Mouse (Mus musculus) embryonic facial prominence, embryonic 14.5 days (tissue): ENCODE data around the gene Tbc1d9. TPM values are rescaled to one million over a fixed set of nuclear protein-coding genes. Genes with fewer than 3 reads are reported as not detected.

ENCODE experiments used
- ATAC-seq: fragments of 200-750 bp; cut with Nextera tagmentation; 2 replicates; pipeline ENCODE4 v1.8.0; 2017; ENCODE audit warnings: low read depth, moderate number of reproducible peaks, moderate TSS enrichment
- DNase-seq: peaks from one replicate; pipeline ENCODE4 v3.0.0-alpha.2; 2015; ENCODE audit warnings: low spot score
- H3K27ac ChIP-seq: fragments of 300-500 bp; sonication (generic); replicated peaks from 2 replicates; pipeline ENCODE4 v1.5.1; 2014; ENCODE audit warnings: low read depth, mild to moderate bottlenecking, low read length, moderate library complexity
- H3K27me3 ChIP-seq: fragments of 300-500 bp; sonication (generic); replicated peaks from 2 replicates; pipeline ENCODE4 v1.6.1; 2014; ENCODE audit warnings: low read length; ENCODE audit not compliant: control insufficient read depth, insufficient read depth
- H3K36me3 ChIP-seq: fragments of 300-500 bp; sonication (generic); 2 replicates; pipeline ENCODE4 v1.6.1; 2014; ENCODE audit warnings: low read length, mixed read lengths; ENCODE audit not compliant: control insufficient read depth, insufficient read depth
- H3K4me1 ChIP-seq: fragments of 300-500 bp; sonication (generic); 2 replicates; pipeline ENCODE4 v1.6.1; 2014; ENCODE audit warnings: antibody characterized with exemption, low read length; ENCODE audit not compliant: control insufficient read depth, insufficient read depth
- H3K4me2 ChIP-seq: fragments of 300-500 bp; sonication (generic); 2 replicates; pipeline ENCODE4 v1.6.1; 2014; ENCODE audit warnings: low read depth, mild to moderate bottlenecking, low read length, moderate library complexity, mixed read lengths
- H3K4me3 ChIP-seq: fragments of 300-500 bp; sonication (generic); 2 replicates; pipeline ENCODE4 v1.5.1; 2014; ENCODE audit warnings: low read depth, mild to moderate bottlenecking, low read length
- H3K9ac ChIP-seq: fragments of 300-500 bp; sonication (generic); 2 replicates; pipeline ENCODE4 v1.6.1; 2014; ENCODE audit warnings: low read depth, mild to moderate bottlenecking, low read length, moderate library complexity, mixed read lengths
- H3K9me3 ChIP-seq: fragments of 300-500 bp; sonication (generic); 2 replicates; pipeline ENCODE4 v1.6.1; 2016; ENCODE audit warnings: low read length; ENCODE audit not compliant: control insufficient read depth
- WGBS: fragments of 180-500 bp; shearing (Covaris S2); extraction: QIAGEN DNeasy Blood & Tissue Kit; methylation state at CpG from one replicate; pipeline ENCODE4 v1.1.7; 2014; 5-methylcytosine and 5-hydroxymethylcytosine counted together
- polyA plus RNA-seq: library from polyadenylated mRNA; unstranded; fragments of >200 nt; fragmentation: Nextera tagmentation; extraction: Ambion mirVana; gene quantifications from 2 replicates; pipeline ENCODE4 v1.2.1, GENCODE M21; 2014

Tbc1d9 gene
- polyA plus RNA-seq, 1 experiment from 2014 or later: 2.8 TPM

- Histone ChIP-seq H3K27ac (no peak overlapping the region), H3K27me3 (no peaks in the 10 kb centered on the region), H3K36me3 (0 out of 2 replicates have a peak, but pooled peaks cover 7% of the 10 kb centered on the region), H3K4me1 (no peaks in the 10 kb centered on the region), H3K9ac (no peak overlapping the region), H3K9me3 (no peaks in the 10 kb centered on the region), H3K4me2 (no peak overlapping the region), H3K4me3 (no peak overlapping the region)
- WGBS: 67% methylated on average over 16 of the region's 16 CpGs
- DNase-seq (peak; percentile 70), ATAC-seq (peak; percentile 89)
These were observed 95.5 kb downstream of the Tbc1d9 start for GRCm38 (mm10) chr8:83260418-83261215.

- peaks cover 6% of the 10 kb centered on the region for H3K36me3 ChIP-seq
- H3K27ac ChIP-seq: no peak overlapping the region
- no peaks in the 10 kb centered on the region for H3K4me1 ChIP-seq
- no peak overlapping the region for H3K9ac ChIP-seq
- ATAC-seq (no peak), DNase-seq (no peak)
- WGBS: 94% methylated on average over 14 of the region's 14 CpGs
- no peaks in the 10 kb centered on the region for H3K9me3 ChIP-seq
- no peak overlapping the region for H3K4me2 ChIP-seq
- no peak overlapping the region for H3K4me3 ChIP-seq
- H3K27me3 ChIP-seq: no peaks in the 10 kb centered on the region
These were observed 106.0 kb downstream of the Tbc1d9 start for GRCm38 (mm10) chr8:83271172-83271571.

GRCm38 (mm10) chr8:83272464-83272863 lies 107.3 kb downstream of the Tbc1d9 start:
- Histone ChIP-seq H3K4me3 (no peak overlapping the region), H3K36me3 (0 out of 2 replicates have a peak, but pooled peaks cover 5% of the 10 kb centered on the region), H3K27ac (no peak overlapping the region), H3K9ac (no peak overlapping the region), H3K9me3 (no peaks in the 10 kb centered on the region), H3K27me3 (no peaks in the 10 kb centered on the region), H3K4me2 (no peak overlapping the region), H3K4me1 (no peaks in the 10 kb centered on the region)
- ATAC-seq (no peak), DNase-seq (no peak)
- 67% methylated on average over 10 of the region's 10 CpGs for WGBS

DNA sequence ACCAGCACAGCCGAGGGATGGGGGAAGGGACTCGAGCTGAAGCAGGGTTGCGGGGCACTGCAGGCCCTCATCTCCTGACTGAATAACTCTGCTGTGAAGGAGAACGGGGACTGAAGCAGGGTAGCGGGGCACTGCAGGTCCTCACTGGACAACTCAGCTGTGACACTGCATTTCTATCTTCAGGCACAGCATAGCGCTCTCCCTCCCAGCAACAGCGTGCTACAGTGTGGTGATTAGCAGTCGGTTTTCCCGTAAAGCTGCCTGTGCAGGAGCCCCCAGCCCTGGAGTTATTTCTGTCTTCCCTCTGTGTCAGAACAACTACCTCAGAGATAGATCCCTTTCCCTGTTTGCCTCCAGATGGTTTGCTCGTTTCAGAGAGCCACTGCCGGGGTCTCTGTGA lies 109.3 kb downstream of the Tbc1d9 start:
- no peaks in the 10 kb centered on the region for H3K27me3 ChIP-seq
- no peak overlapping the region for H3K4me3 ChIP-seq
- H3K4me1 ChIP-seq: no peaks in the 10 kb centered on the region
- no peak overlapping the region for H3K4me2 ChIP-seq
- H3K27ac ChIP-seq: no peak overlapping the region
- ATAC-seq: no peak
- no peaks in the 10 kb centered on the region for H3K9me3 ChIP-seq
- 42% methylated on average over 11 of the region's 11 CpGs for WGBS
- H3K9ac ChIP-seq: no peak overlapping the region
- no peak for DNase-seq
- 0 out of 2 replicates have a peak, but pooled peaks cover under 1% of the 10 kb centered on the region for H3K36me3 ChIP-seq

- Histone ChIP-seq H3K9me3 (no peaks in the 10 kb centered on the region), H3K4me3 (no peak overlapping the region), H3K4me1 (no peaks in the 10 kb centered on the region), H3K27ac (no peak overlapping the region), H3K4me2 (no peak overlapping the region), H3K36me3 (no peaks in the 10 kb centered on the region), H3K27me3 (no peaks in the 10 kb centered on the region), H3K9ac (no peak overlapping the region)
- no peak for ATAC-seq
- DNase-seq: no peak
- WGBS: 79% methylated on average over 6 of the region's 6 CpGs
These were observed 113.3 kb downstream of the Tbc1d9 start for GRCm38 (mm10) chr8:83278431-83278830.

- no peaks in the 10 kb centered on the region for H3K9me3 ChIP-seq
- DNase-seq (no peak), ATAC-seq (no peak)
- no peak overlapping the region for H3K9ac ChIP-seq
- 81% methylated on average over 8 of the region's 8 CpGs for WGBS
- no peak overlapping the region for H3K27ac ChIP-seq
- H3K4me2 ChIP-seq: no peak overlapping the region
- no peaks in the 10 kb centered on the region for H3K36me3 ChIP-seq
- no peak overlapping the region for H3K4me3 ChIP-seq
- H3K4me1 ChIP-seq: peaks cover 4% of the 10 kb centered on the region; the same call in 1 of the 2 replicates
- peaks cover 11% of the 10 kb centered on the region for H3K27me3 ChIP-seq
These were observed 120.2 kb downstream of the Tbc1d9 start for GRCm38 (mm10) chr8:83285391-83285790.

GRCm38 (mm10) chr8:83290176-83290575 lies 125.0 kb downstream of the Tbc1d9 start, which contains the start of gene Ucp1:
Ucp1 (plus strand) TSS chr8:83290352.
- no peak for DNase-seq
- ATAC-seq: no peak
- H3K36me3 ChIP-seq: no peaks in the 10 kb centered on the region
- peaks cover 19% of the 10 kb centered on the region for H3K27me3 ChIP-seq
- peak within 1 kb of the TSS; percentile 49 for H3K9ac ChIP-seq
- 4% methylated on average over 12 of the region's 20 CpGs for WGBS
- H3K4me3 ChIP-seq: peak within 1 kb of the TSS; percentile 33
- H3K4me2 ChIP-seq: peak within 1 kb of the TSS; percentile 63
- no peaks in the 10 kb centered on the region for H3K9me3 ChIP-seq
- no peak within 1 kb of the TSS for H3K27ac ChIP-seq
- H3K4me1 ChIP-seq: peaks cover 5% of the 10 kb centered on the region; the same call in 1 of the 2 replicates

DNA sequence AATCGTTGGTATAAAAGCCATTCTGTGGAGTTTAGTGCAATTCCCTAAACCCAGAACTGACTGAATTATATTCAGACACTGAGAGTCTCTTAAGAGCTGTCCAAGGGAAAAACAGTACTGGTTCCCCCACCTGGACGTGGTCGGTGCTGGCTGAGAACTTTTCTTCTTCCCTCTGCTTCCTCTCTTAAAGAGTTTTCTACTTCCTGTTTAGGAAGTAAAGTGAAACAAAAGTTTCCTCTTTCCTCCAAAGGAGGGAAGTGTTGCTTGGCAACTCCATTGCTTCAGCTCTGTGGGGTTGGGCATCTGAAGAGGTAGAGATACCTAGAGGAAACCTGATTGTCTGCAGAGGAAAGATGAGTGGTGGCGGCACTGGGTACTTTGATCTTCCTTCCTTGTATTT lies 132.2 kb downstream of the Tbc1d9 start:
- no peaks in the 10 kb centered on the region for H3K27me3 ChIP-seq
- H3K27ac ChIP-seq: no peak overlapping the region
- H3K4me3 ChIP-seq: no peak overlapping the region
- DNase-seq (no peak), ATAC-seq (no peak)
- no peaks in the 10 kb centered on the region for H3K36me3 ChIP-seq
- no peak overlapping the region for H3K9ac ChIP-seq
- no peaks in the 10 kb centered on the region for H3K4me1 ChIP-seq
- H3K9me3 ChIP-seq: no peaks in the 10 kb centered on the region
- WGBS: 53% methylated on average over 4 of the region's 4 CpGs
- no peak overlapping the region for H3K4me2 ChIP-seq

DNA sequence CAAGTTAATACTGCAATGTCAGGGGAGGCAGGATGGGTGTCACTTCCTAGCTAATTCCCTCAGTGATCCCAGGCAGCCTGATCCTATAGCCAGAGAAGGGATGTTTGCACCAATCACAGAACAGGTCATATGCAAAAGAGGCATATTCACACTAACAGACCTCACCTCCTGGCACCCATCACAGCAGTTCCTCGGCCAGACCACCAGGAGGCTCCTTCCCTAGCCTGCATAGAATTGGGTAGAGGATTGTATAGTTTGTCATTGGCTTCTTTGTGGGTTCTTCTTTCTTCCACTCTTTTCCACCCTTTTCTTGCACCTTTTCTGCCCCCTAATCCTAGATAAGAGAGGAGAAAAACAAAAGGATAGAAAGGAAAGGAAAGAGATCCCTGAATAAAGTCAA lies 135.0 kb downstream of the Tbc1d9 start:
- Histone ChIP-seq H3K4me3 (no peak overlapping the region), H3K36me3 (no peaks in the 10 kb centered on the region), H3K27me3 (no peaks in the 10 kb centered on the region), H3K4me1 (no peaks in the 10 kb centered on the region), H3K9ac (no peak overlapping the region), H3K9me3 (no peaks in the 10 kb centered on the region), H3K4me2 (no peak overlapping the region), H3K27ac (no peak overlapping the region)
- DNase-seq (no peak), ATAC-seq (no peak)
- WGBS: 45% methylated on average over 1 of the region's 1 CpGs
